Mouse (Mus musculus): ENCODE data around the gene Vipr1.

DNA sequence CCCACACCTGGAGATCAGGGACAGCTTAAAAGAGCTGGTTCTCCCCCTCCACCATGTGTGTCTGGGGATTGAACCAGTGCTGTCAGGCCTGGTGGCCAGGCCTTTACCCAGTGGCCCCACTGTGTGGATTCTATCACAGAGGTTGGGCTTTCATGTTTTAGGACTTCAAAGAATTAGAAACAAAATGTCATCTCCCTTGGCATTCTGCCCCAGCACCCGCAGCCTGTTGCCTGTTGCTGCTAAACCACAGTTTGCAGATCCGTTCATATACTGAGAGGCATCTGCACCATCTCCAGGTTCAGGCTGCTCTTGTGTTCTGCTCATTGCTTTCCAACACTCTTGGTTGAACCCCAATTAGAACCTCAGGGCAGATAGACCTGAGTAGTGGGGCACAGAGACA, 40.1 kb upstream of the Vipr1 start:
- TF ChIP-seq ZC3H11A (IDR thresholded peaks at IDR 0.05; ENCODE audit: borderline replicate concordance, low read depth, low read length), result no peak
- no peak for TF ChIP-seq ZNF384 (IDR thresholded peaks at IDR 0.05; ENCODE audit: low read depth, low read length)
- no peak for TF ChIP-seq MAFK (IDR thresholded peaks at IDR 0.05; ENCODE audit: insufficient read depth, low read depth, low read length)
